Mouse (Mus musculus) ES-Bruce4 (cell line): Measurements from ENCODE around the gene Platr17.

ENCODE experiments used
- CTCF ChIP-seq: IDR thresholded peaks from one replicate; pipeline ENCODE4 v1.8.1; 2011; ENCODE audit warnings: low read depth, low read length
- POLR2A ChIP-seq: IDR thresholded peaks from one replicate; pipeline ENCODE4 v1.8.1; 2011; ENCODE audit warnings: low read length; ENCODE audit not compliant: insufficient read depth

- TF ChIP-seq CTCF (peak; percentile 51), POLR2A (no peak)
These were observed 14.7 kb downstream of the Platr17 start for GRCm38 (mm10) chr17:33919351-33920281.
